Mouse (Mus musculus): Measurements from ENCODE around the gene Pde6b. TPM values are rescaled to one million over a fixed set of nuclear protein-coding genes. Genes with fewer than 3 reads are reported as not detected.

Gene Pde6b
- polyA plus RNA-seq, 1 experiment from 2014 or later = 0.15 TPM

DNA sequence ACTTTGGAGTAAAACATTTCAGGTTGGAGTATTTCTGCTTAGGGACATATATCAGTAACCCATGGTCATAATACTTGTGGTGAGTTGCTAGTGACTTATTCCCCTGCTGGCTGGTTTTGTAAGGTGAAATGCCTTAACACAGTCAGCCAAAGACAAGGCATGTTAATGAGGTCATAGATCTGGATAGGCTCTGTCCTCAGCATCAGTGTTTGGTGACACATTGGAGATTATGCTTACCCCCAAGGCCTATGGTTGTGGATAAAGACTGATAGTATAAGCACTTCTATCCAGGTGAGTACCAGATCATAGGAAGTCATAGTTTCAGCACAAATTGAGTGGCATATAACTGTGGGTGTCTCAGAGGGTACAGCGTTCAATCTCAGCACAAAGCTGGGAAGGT is 78.5 kb downstream of the Pde6b start:
- no peaks in the 10 kb centered on the region for H3K36me3 ChIP-seq
- no peak overlapping the region for H3K4me2 ChIP-seq (replicated peaks)
- H3K4me3 ChIP-seq (replicated peaks) = no peak overlapping the region
- H3K27ac ChIP-seq (replicated peaks) = no peak overlapping the region
- no peaks in the 10 kb centered on the region for H3K9me3 ChIP-seq (replicated peaks)
- 92% methylated on average over 1 of the region's 1 CpGs for WGBS
- no peak for ATAC-seq (ENCODE audit: insufficient number of reproducible peaks, low FRiP score, low TSS enrichment, low read depth)
- H3K9ac ChIP-seq = no peak overlapping the region
- H3K4me1 ChIP-seq = peaks cover 26% of the 10 kb centered on the region
- H3K27me3 ChIP-seq = no peaks in the 10 kb centered on the region

DNA sequence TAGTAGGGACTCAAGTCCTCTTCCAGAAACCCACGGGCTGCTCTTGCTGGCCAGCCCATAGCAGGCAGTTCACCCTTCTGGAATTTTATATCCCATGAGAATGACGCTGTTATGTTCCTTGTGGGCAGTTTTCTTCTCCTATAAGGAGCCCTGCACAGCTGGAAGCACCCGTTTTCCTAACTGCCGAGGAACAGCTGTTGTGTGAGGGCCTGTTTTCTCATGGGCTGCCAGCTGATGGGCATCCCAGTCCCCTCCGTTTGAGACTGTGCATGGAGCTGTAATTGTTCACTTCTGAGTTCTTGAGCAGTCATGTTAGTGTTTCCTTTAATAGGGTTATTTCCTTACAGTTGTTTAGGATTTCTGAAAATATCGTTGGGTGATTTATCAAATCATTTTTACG is 81.4 kb downstream of the Pde6b start:
- Histone ChIP-seq H3K27ac (replicated peaks) (no peak overlapping the region), H3K9me3 (replicated peaks) (no peaks in the 10 kb centered on the region), H3K36me3 (peaks cover 27% of the 10 kb centered on the region), H3K4me2 (replicated peaks) (no peak overlapping the region), H3K4me3 (replicated peaks) (no peak overlapping the region), H3K27me3 (no peaks in the 10 kb centered on the region), H3K9ac (no peak overlapping the region), H3K4me1 (0 out of 2 replicates have a peak, but pooled peaks cover 4% of the 10 kb centered on the region)
- 69% methylated on average over 7 of the region's 7 CpGs for WGBS
- ATAC-seq (ENCODE audit: insufficient number of reproducible peaks, low FRiP score, low TSS enrichment, low read depth) = no peak

DNA sequence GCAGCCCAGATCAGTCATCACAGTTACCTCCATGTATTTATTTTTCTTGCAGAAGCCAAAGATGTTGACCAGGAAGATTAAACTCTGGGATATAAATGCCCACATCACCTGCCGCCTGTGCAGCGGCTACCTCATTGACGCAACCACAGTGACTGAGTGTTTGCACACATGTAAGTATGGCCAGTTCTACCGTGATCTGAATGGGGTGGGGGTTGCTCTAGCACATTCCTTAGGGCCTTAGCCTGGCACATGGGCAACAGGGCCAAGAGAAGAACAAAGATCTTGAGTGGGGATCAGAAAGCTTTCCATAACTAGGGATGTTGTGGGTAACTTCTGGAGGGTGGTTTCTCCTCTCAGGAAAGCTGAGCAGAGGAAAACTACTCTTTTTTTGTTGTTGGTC is 85.5 kb downstream of the Pde6b start:
- no peak overlapping the region for H3K9ac ChIP-seq
- H3K36me3 ChIP-seq = peaks cover 67% of the 10 kb centered on the region
- H3K4me1 ChIP-seq = no peaks in the 10 kb centered on the region
- H3K9me3 ChIP-seq (replicated peaks) = no peaks in the 10 kb centered on the region
- H3K4me3 ChIP-seq (replicated peaks) = no peak overlapping the region
- H3K27ac ChIP-seq (replicated peaks) = no peak overlapping the region
- H3K4me2 ChIP-seq (replicated peaks) = no peak overlapping the region
- no peaks in the 10 kb centered on the region for H3K27me3 ChIP-seq
- WGBS = 88% methylated on average over 4 of the region's 4 CpGs
- no peak for ATAC-seq (ENCODE audit: insufficient number of reproducible peaks, low FRiP score, low TSS enrichment, low read depth)

DNA sequence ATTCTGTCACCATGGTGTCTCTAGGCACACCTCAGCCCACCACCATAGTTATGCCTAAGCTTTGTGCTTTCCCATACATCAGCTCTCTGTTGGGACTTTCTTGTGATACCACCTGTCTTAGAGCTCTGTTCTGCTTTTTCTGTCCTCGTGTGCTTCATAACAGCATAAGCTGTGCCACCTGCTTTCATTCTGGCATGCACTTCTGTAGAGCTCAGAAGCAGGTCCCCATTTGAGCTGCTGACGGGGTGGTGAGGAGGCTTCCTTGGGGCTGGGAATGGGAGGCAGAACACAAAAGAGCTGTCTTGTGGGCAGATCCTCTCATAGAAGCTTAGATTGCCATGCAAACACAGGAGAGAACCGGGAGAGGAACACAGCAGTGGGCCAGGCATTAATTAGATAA is 87.8 kb downstream of the Pde6b start:
- 88% methylated on average over 3 of the region's 3 CpGs for WGBS

More for the DNA sequence above, 87.8 kb downstream of the Pde6b start:
- ATAC-seq (ENCODE audit: insufficient number of reproducible peaks, low FRiP score, low TSS enrichment, low read depth) = no peak
- no peak overlapping the region for H3K27ac ChIP-seq (replicated peaks)
- H3K9me3 ChIP-seq (replicated peaks) = no peaks in the 10 kb centered on the region
- H3K4me2 ChIP-seq (replicated peaks) = no peak overlapping the region
- H3K4me3 ChIP-seq (replicated peaks) = no peak overlapping the region
- H3K4me1 ChIP-seq = no peaks in the 10 kb centered on the region
- H3K27me3 ChIP-seq = no peaks in the 10 kb centered on the region
- H3K9ac ChIP-seq = no peak overlapping the region
- H3K36me3 ChIP-seq = peaks cover 71% of the 10 kb centered on the region

Other genes with a start within 250 kb of the Pde6b start
- gene Dr1, start 119.5 kb upstream of the Pde6b start, polyA plus RNA-seq (2015; fragmentation: Nextera tagmentation; extraction: Ambion mirVana) = 39.5 and 41.6 TPM in 2 replicates
- 5.4 and 5.9 TPM in 2 replicates for gene Pigg, start 75.8 kb upstream of the Pde6b start, polyA plus RNA-seq (2015; fragmentation: Nextera tagmentation; extraction: Ambion mirVana)
- 0.25 and 0.29 TPM in 2 replicates for gene Gm42517, start 20.5 kb upstream of the Pde6b start, polyA plus RNA-seq (2015; fragmentation: Nextera tagmentation; extraction: Ambion mirVana)
- 360 and 374 TPM in 2 replicates for gene Atp5k, start 46.1 kb downstream of the Pde6b start, polyA plus RNA-seq (2015; fragmentation: Nextera tagmentation; extraction: Ambion mirVana)
- 0.65 and 1.1 TPM in 2 replicates for gene Mfsd7a, start 60.5 kb downstream of the Pde6b start, polyA plus RNA-seq (2015; fragmentation: Nextera tagmentation; extraction: Ambion mirVana)
- gene Pcgf3, start 72.8 kb downstream of the Pde6b start, polyA plus RNA-seq (2015; fragmentation: Nextera tagmentation; extraction: Ambion mirVana) = 19.5 and 20.9 TPM in 2 replicates
- gene Cplx1, start 161.6 kb downstream of the Pde6b start, polyA plus RNA-seq (2015; fragmentation: Nextera tagmentation; extraction: Ambion mirVana) = 0.38 and 0.89 TPM in 2 replicates
- gene Gak, start 241.4 kb downstream of the Pde6b start, polyA plus RNA-seq (2015; fragmentation: Nextera tagmentation; extraction: Ambion mirVana) = 47.9 and 56.4 TPM in 2 replicates
- gene Tmem175, start 241.4 kb downstream of the Pde6b start, polyA plus RNA-seq (2015; fragmentation: Nextera tagmentation; extraction: Ambion mirVana) = 27.4 and 29.4 TPM in 2 replicates